Mouse (Mus musculus) ovary, adult 18-20 months (tissue): ENCODE results near the gene Invs.

Experiments used
- DNase-seq: peaks from one replicate; pipeline ENCODE4 v3.0.0; 2022; ENCODE audit warnings: low spot score, mixed read lengths

Invs gene

DNA sequence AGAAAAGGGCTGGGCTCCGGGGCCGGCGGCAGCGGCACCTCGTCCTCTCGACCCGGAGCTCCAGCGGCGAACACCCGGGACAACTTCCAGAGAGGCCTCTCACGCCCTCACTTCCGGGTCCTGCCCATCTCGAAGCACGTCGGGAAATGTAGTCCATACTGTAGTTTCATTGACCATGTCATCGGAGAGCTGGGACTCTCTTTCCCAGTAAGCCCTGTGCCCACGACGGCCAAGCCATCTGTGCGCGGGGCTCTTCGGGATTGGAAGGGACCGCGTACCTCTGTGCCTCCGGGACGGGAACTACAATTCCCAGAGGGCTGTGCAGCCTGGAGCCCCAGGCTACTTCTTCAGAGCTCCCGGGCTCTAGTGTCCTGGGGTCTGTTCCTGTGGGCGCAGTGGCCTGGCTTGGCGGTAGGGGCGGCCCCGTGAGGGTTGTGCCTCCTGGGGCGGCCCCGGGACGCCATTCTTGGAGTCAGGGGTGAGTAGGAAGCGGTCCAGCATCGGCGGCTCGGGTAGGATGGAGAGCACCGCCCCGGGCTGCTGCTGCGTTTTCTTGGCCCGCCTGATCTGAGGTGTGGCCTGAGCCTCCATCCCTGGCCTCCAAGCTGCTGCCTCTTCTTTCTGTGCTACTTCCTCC, at the start of gene Invs, which contains the start of gene Erp44:
Invs (plus strand) TSS at position 263 of the 637 bp plus-strand sequence.
Erp44 (minus strand) TSS at position 61 of the 637 bp plus-strand sequence.
- DNase-seq: peak; percentile 96

DNA sequence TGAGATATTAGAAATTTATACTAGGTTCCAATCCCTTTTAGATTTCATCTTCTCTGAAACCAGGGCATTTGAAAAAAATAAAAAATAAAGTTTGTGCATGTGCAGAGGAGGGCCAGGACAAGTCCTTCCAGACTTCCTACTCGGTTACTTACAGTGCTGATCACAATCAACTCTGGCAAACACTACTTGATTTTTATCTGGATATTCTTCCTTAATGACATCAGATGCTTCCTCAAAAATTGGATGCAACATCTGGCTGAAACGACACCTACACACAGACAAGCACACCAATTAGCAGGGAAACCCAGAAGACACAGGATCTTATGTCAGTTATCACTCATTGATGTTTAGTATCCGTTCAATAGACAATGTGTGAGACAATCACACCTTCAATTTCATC, 42.8 kb upstream of the Invs start:
- DNase-seq: no peak

DNA sequence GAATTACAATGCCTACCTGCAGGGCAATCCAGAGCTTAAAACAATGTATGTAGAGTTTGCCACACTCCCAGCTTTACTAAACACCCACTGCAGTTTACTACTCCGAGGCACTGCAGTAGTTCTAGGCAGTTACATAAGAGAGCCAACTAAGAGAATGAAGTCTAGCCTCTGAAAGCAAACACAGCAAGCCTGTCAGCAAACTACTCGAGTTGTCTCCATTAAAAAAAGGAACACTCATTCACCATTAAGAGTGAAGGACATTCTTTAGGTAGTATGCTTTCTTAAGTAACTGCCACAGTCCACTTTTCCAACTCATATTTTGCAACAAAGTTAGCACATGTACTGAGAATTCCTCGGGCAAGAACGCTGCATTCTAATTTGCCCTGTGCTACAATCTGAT, 40.5 kb upstream of the Invs start:
- no peak for DNase-seq

DNA sequence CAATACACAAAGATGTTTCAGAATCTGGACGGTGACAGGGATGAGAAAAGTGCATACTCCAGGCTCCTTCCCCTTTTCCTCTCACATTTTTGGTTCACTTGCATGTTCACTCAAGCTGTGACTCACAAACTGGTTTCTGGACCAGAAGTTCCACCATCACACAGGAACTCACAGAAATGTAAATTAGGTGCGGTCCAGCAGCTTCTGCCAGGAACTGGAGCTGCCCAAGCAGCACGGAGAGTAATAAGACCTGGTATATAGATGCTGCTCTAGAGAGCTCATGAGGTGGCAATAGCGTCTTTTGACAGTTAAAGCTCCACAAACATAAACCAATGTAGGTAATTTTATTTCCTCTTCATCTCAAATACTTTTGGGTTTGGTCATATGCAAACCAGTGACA, 37.1 kb upstream of the Invs start:
- no peak for DNase-seq

DNA sequence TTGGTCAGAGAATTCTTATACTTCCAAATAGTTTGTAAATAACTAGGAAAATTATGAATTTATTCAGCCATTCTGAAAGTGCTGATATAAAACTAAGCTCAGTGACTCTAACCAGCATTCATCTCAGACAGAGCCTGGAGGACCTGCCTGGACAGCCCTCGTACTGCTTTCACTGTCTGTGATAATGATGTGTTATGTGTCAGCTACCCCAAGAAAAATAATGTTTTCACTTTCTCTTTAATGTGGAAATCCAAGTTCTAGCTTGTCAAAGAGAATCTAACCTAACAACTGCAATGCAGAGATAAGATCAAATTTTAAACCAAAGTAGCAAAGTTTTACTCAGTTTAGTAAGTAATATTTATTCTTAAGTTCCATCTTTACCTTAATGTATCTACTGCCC, 35.8 kb upstream of the Invs start:
- no peak for DNase-seq

DNA sequence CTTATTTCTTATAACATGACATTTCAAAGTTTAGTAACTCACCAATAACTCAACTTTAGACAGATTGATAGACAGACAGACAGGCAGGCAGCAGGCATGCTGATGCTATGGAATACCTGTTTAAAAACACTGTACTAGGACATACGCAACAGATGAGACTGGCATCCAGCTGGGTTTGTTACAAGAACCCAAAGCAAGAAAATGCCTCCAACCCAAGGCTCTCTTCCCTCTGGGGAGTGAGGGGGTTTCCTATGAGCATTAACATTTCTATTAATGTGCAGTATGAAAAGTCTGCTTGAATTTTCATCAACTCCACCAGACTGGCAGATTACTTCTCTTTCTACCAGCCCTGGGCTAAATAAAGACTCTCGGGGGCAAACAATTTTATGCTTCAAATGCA, 35.3 kb upstream of the Invs start:
- DNase-seq: no peak

DNA sequence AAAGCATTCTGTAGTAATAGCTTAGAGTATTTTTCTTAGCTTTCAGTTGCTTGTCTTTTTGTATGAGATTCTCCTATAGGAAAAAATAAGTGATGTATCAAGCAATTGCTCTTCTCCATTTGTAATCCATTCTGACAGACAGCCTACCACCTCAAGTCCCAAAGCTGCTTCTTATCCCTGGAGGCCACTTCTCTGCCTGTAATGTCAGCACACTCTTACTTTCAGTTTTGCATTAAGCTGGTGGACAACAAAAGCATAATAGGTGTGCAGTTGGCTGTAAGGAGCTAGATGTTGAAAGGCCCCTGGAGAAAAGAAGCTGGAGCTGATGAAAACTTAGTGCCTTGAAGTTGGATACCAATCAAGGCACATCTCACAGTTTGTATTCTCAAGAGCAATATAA, 26.3 kb upstream of the Invs start:
- DNase-seq: no peak

DNA sequence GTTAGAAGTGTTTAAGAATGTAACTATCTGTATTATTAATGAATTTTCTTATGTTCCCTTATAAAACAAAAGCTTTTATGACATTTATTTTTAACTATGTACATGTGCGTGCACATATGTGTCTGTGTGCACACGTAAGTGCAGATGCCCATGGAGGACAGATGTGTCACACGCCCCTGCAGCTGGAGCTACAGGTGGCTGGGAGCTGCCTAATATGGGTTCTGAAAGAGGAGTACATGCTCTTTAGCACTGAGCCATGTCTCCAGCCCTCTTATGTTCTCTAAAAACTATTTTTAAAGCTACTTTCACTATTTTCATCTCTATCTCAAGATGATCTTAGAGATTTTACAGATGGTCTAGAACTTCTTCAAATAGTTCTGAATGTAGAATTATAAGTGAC, 21.5 kb upstream of the Invs start:
- no peak for DNase-seq

DNA sequence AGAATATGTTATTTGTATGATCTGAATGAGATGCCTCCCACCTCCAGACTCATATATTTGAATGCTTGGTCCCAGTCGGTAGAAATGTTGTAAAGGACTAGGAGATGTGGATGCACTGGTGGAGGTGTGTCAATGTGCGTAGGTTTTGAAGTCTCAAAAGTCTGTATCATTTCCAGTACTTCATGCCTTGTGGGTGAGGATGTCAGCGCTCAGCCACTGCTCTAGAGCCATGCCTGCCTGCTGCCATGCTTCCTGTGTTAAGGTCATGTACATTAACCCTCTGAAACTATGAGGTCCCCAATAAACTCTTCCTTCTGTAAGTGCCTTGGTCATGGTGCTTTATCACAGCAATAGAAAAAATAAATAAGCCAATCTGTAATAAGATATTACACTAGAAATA, 11.9 kb upstream of the Invs start:
- DNase-seq: no peak

DNA sequence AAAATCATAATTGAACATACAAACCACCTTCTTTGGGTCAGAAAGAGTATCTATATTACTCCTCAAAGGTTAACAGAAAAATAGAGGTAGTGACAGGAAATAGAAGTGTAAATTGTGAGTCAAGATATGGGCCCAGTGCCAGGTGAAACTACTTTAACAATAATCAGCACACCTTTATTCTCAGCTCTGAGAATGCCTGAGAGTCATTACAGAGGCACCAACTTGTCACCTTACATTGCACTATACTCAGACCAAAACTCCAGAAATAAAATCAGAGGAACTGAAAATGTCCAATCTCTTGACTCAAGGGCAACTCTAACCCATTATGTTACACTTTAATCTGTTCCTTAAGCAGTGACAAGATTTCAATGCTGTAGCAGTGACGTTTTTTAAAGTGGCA, 11.4 kb upstream of the Invs start:
- no peak for DNase-seq

DNA sequence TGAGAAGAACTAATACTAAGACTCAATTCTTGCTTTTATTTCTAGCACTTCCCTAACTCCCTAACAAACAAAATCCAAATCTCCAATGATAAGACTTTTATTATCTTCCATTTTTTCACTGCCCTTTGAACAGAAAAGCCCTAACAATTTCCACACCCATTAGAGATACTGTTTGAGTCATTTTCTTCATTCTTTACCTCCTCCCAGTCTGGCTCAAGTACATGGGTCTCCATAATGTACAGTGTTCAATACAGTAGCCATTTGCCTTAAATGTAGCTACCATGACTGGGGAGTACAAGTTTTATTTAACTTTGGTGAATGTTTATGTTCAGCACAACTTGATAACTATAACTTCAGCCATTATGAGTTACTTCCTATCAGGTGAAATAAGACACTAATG, 9.0 kb upstream of the Invs start:
- no peak for DNase-seq

DNA sequence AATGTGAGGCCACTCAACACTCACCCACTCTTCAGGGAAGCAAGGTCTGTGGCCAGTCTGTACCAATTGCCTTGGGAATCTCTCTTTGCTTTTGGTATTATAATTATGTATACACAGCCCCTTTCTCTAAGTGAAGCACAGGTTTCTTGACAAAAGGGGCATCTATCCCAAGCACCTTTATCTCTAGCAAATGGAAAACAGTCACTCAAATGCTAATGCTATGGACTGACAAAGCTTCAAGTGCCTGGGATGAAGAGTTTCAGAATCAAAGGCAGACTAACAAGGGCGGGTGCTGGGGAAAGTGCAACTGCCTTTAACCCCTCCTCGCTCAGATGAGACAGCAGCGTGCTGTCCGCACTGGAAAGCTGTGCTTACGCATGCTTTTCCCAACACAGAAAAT, 7.7 kb upstream of the Invs start:
- DNase-seq: no peak

DNA sequence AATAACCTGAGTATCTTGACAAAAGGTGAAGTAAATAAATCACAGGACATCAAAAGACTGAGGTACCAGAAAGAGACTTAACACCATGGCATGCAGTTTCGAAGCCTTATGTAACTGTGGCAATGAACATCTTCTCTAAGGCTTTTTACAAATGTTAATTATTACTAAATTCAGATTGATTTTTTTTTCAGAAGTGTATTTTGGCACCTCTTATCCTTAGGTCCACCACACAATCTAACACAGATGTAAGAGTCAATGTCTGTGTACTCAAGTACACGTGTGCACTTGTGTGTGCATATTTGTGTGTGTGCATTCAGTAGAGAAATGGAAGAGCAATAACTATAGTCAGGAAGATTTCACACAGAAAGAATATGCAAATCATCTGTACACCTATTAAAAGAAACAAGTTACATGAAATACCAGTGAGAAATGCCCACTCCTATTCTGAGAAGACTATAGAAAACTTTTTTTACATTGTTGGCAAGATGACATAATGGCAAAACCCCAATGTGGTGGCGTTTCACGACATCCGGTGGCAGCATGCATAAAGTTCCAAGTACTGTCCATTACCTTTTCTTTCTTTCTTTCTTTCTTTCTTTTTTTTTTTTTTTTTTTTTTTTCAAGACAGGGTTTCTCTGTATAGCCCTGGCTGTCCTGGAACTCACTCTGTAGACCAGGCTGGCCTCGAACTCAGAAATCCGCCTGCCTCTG, 6.3 kb upstream of the Invs start:
- no peak for DNase-seq

DNA sequence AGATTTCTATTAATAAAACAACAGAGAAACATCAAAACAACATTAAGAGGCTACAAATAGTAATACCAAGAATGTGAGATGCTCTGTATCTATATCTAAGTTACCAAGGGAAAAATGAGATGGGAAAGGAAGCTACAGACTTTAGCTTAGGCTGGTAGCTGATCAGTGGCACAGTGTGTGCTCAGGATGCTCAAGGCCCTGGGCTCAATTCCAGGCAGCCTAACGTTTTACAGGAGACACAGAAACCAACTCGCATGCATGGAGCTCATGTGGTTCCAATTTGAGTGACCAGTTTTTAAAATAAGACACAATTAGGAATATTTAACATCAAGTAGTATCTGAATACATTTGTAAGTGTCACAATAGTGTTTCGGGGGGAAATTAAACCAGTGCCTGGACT, 3.8 kb upstream of the Invs start:
- DNase-seq: no peak

DNA sequence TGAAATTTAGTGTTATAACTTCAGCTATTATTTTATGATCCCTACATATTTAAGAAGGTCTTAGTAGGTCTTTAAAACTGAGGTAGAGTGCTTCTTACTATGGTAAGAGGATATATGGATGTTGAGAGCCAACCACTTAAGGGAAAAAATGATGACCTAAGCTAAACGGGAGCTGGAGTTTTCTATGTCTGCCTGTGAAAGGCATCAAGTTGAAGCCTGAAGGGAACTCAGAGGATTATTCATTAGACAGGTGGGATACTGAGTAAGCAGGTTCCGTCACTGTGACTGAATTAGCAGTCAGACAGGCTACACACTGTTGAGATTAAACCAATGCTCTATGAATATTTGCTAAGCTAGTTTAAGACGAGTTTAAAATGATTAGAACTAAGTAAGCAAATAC, 2.5 kb upstream of the Invs start:
- DNase-seq: no peak

DNA sequence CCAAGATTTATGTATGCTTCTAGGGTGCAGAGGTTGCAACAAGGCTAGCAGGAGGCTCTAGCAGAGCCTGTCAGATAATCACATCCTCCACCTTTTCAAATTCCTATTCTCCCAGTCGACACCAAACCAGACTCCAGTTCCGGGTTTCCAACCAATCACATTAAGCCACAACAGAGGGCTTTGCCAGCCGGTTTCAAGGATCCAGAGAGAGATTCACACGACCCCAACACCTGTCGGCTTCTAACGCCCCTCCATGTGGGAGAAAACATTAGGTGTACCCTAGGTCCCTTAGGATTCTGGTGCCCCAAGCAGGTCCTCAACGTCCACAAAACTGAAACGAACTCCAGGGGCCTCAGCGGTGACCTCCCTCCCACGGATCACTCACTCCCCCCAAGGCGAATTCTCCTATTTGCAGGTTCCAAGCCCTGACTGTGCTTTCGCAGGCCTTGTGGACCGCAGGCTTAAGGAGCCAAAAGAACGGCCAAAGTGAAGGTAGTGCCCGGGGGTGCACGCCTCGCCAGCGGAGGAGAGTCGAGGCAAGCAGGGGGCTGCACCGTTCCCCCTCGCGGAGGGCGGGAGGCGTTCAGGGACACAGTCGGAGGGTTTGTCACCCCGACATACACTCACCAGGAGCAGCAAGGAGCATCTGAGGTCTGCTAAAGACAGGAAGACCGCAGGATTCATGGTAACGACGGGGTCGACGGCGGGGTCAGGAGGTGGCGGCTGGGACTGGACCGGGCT, 633 bp upstream of the Invs start:
- no peak for DNase-seq

DNA sequence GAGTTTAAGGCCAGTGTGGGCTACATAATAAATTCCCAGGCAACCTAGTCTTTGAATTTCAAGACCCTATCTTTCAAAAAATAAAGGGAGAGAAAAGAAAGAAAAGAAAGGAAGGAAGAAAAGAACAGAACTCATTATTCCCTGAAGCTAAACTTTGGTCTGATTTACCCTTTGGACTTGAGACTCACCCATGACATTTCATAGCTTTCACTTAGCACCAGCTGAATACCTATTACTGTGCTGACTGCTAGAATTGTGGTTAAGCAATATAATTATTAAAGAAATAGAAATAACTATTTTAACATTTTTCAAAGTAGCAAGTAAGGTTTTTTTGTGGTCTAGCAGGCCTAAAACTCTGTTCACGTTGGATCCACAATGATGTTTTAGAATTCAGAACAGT, 1.6 kb downstream of the Invs start:
- DNase-seq: no peak

DNA sequence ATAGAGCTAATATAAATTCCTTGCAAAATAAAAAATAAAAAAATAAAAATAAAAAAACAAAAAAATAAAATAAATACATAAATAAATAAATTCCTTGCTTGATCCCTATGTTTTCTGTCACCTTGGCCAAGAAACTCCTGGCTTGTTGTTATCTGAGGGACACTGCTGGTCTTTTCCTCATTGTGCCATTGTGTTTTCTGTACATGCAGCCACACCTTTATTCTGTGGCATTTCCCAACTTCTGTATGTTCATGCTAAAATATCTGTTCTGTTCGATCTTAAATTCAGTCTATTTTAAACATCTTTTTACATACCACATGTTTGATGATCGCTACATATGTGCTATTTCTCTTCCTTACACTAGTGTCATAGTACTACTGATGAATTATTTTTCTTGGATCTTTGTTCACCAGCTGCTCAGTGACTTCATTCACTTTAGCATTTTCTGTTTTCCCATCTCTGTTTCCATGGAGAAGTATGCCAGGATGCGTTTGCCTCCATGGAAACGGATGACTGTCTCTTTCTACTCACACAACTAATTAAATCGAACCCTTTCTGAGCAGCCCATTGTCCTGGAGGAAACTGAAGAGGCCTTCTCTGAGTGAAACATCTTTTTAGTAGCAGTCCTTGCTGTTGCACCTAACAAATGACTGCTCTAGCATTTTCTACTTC, 7.7 kb downstream of the Invs start:
- DNase-seq: no peak

DNA sequence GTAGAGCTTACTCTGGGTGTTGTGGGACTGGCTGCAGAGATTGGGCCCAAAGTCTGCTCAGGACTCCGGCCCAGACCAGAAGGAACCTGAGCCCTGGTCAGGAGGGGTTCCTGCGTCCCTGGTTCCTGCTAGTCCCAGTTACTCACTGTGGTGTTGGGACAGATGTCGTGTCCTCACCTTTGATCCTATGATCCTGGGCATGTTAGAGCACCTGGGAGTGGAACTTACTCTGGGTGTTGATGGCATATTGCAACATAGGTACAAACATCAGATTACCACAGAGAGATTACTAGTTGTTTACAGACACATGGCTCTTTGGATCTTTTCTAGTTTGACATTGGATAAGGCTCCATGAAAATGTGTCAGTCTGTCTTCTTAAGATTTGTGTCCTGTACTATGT, 35.3 kb downstream of the Invs start:
- no peak for DNase-seq

DNA sequence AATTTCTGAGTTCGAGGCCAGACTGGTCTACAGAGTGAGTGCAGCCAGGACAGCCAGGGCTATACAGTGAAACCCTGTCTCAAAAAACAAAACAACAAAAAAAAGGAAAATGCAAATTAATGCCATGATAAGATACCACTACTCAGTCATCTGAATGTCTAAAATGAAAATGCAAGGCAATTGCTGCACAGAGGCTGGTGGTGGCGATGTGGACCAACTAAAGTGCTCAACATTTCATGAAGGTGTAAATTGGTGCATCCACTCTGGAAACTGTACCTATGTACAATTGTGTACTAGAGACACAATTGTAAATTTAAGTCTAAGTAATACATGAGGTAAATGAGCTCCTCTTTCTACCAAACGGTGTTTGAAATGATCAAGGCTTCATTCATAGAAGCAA, 36.5 kb downstream of the Invs start:
- DNase-seq: no peak

DNA sequence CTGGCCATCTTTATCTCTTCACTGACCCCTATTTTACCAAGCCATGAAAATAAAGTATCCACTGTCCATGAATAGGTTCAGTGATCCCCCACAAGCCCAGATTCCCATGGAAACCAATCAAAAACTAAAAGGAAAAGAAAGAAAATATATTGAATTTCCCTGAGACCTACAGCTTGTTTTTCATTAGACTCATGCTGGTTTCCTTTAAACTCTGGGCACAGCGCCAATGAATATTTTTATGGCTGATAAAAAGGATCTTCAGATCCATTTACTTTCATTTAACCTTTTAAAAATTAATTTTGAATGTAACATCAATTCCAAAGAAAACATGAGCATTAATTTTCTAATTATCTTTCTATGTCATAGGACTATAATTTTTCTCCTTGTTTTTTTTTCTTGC, 41.7 kb downstream of the Invs start:
- no peak for DNase-seq

DNA sequence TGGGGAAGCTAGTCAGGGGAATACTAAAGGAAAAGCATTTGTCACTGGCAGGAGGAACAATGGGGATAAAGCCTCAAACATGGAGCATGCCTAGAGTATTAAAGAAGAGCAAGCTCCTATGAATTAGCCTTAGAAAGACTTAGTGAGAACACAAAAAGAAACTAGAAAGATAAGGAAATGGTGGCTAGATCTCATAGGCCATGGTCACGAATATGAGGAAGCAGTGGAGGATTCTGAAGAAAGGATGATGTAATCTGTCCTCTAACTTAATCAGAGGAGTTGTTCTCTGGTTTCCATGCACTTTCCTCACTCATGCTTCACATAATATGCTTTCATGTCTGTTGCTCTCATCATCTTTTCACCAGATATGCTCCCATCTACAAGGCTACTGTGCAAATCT, 42.5 kb downstream of the Invs start:
- DNase-seq: no peak

DNA sequence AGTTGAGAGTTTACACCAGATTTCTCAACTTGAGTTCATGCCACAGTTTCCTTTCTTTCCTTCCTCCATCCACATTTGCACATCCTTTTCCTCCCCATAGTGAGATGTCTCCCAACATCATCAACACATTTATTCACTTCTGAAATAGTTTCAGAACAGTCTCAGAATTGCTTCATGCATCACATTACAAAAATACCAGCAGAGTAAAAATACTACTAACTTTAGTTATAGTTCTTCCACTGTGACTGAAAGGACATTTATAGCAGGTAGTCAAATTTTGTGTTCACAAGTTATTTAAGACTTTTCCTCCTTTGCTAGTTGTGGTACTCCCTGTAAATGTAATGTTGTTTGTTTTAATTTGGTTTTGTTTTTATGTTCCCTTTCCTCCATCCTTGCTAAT, 47.6 kb downstream of the Invs start:
- no peak for DNase-seq
